Mouse (Mus musculus): ENCODE results near the gene Grik1.

- no peak for TF ChIP-seq POLR2A (IDR thresholded peaks at IDR 0.05; ENCODE audit: low read depth, low read length)
- TF ChIP-seq CTCF (IDR thresholded peaks at IDR 0.05; ENCODE audit: extremely low read depth, insufficient read length, insufficient replicate concordance, low read depth, low read length), result no peak
Observed at GRCm38 (mm10) chr16:87934685-87935084, 355.4 kb downstream of the Grik1 start.
